Mouse (Mus musculus): Measurements from ENCODE around the gene Atp10b. TPM values are rescaled to one million over a fixed set of nuclear protein-coding genes. Genes with fewer than 3 reads are reported as not detected.
"Not testable (repeated sequence)": the region's sequence is repeated elsewhere in the genome, so short reads cannot be mapped to it uniquely, and the experiment has no call there.

The Atp10b gene
- polyA plus RNA-seq (2012; rRNA removed), result 12.0 and 15.2 TPM in 2 replicates

- H3K27ac ChIP-seq (ENCODE audit: insufficient read depth, low read depth, low read length), result peak within 1 kb of the TSS; percentile 89
- no peak for TF ChIP-seq CTCF (IDR thresholded peaks at IDR 0.05; ENCODE audit: extremely low read depth, insufficient read length, insufficient replicate concordance, low read depth, low read length)
- no peak for TF ChIP-seq POLR2A (IDR thresholded peaks at IDR 0.05; ENCODE audit: low read depth, low read length)
- WGBS, result 28% methylated on average over 1 of the region's 1 CpGs
These were observed at the start of gene Atp10b for GRCm38 (mm10) chr11:43149577-43149976. Atp10b (plus strand) TSS chr11:43149877.

GRCm38 (mm10) chr11:43101357-43101756 lies 48.3 kb upstream of the Atp10b start:
- no peaks in the 10 kb centered on the region for H3K27me3 ChIP-seq (ENCODE audit: control insufficient read depth, insufficient read depth, low read length)
- TF ChIP-seq POLR2A (IDR thresholded peaks at IDR 0.05; ENCODE audit: low read depth, low read length) (no peak), CTCF (IDR thresholded peaks at IDR 0.05; ENCODE audit: extremely low read depth, insufficient read length, insufficient replicate concordance, low read depth, low read length) (no peak)
- H3K36me3 ChIP-seq (ENCODE audit: control insufficient read depth, insufficient read depth, low read length), result no peaks in the 10 kb centered on the region
- H3K4me3 ChIP-seq (ENCODE audit: low read depth, low read length), result no peak overlapping the region
- WGBS, result 27% methylated on average over 1 of the region's 1 CpGs
- no peaks in the 10 kb centered on the region for H3K4me1 ChIP-seq (ENCODE audit: control insufficient read depth, insufficient read depth, insufficient read length, low read length)
- no peak overlapping the region for H3K27ac ChIP-seq (ENCODE audit: insufficient read depth, low read depth, low read length)

More at GRCm38 (mm10) chr11:43149577-43149976, at the start of gene Atp10b:
- no peaks in the 10 kb centered on the region for H3K36me3 ChIP-seq (ENCODE audit: control insufficient read depth, insufficient read depth, low read length)
- H3K27me3 ChIP-seq (ENCODE audit: control insufficient read depth, insufficient read depth, low read length), result no peaks in the 10 kb centered on the region
- peaks cover 15% of the 10 kb centered on the region; the same call in 1 of the 2 replicates for H3K4me1 ChIP-seq (ENCODE audit: control insufficient read depth, insufficient read depth, insufficient read length, low read length)
- H3K4me3 ChIP-seq (ENCODE audit: low read depth, low read length), result no peak within 1 kb of the TSS

- Histone ChIP-seq H3K4me1 (ENCODE audit: control insufficient read depth, insufficient read depth, insufficient read length, low read length) (no peaks in the 10 kb centered on the region), H3K27ac (ENCODE audit: insufficient read depth, low read depth, low read length) (no peak overlapping the region), H3K36me3 (ENCODE audit: control insufficient read depth, insufficient read depth, low read length) (no peaks in the 10 kb centered on the region), H3K27me3 (ENCODE audit: control insufficient read depth, insufficient read depth, low read length) (no peaks in the 10 kb centered on the region), H3K4me3 (ENCODE audit: low read depth, low read length) (no peak overlapping the region)
- TF ChIP-seq CTCF (IDR thresholded peaks at IDR 0.05; ENCODE audit: extremely low read depth, insufficient read length, insufficient replicate concordance, low read depth, low read length), result no peak
- TF ChIP-seq POLR2A (IDR thresholded peaks at IDR 0.05; ENCODE audit: low read depth, low read length), result no peak
- WGBS, result 26% methylated on average over 4 of the region's 4 CpGs
These were observed 23.7 kb upstream of the Atp10b start for GRCm38 (mm10) chr11:43125908-43126477.

GRCm38 (mm10) chr11:43126573-43126972 lies 23.1 kb upstream of the Atp10b start:
- not testable (repeated sequence) for H3K27ac ChIP-seq (ENCODE audit: insufficient read depth, low read depth, low read length); H3K4me3 ChIP-seq (ENCODE audit: low read depth, low read length); H3K4me1 ChIP-seq (ENCODE audit: control insufficient read depth, insufficient read depth, insufficient read length, low read length); H3K36me3 ChIP-seq (ENCODE audit: control insufficient read depth, insufficient read depth, low read length); H3K27me3 ChIP-seq (ENCODE audit: control insufficient read depth, insufficient read depth, low read length)
- 50% methylated on average over 12 of the region's 12 CpGs for WGBS

GRCm38 (mm10) chr11:43141296-43141695 lies 8.4 kb upstream of the Atp10b start:
- H3K27me3 ChIP-seq (ENCODE audit: control insufficient read depth, insufficient read depth, low read length), result no peaks in the 10 kb centered on the region
- WGBS, result 74% methylated on average over 1 of the region's 1 CpGs
- H3K27ac ChIP-seq (ENCODE audit: insufficient read depth, low read depth, low read length), result no peak overlapping the region
- no peak overlapping the region for H3K4me3 ChIP-seq (ENCODE audit: low read depth, low read length)
- H3K4me1 ChIP-seq (ENCODE audit: control insufficient read depth, insufficient read depth, insufficient read length, low read length), result peaks cover 12% of the 10 kb centered on the region; the same call in 1 of the 2 replicates
- no peak for TF ChIP-seq CTCF (IDR thresholded peaks at IDR 0.05; ENCODE audit: extremely low read depth, insufficient read length, insufficient replicate concordance, low read depth, low read length)
- no peak for TF ChIP-seq POLR2A (IDR thresholded peaks at IDR 0.05; ENCODE audit: low read depth, low read length)
- H3K36me3 ChIP-seq (ENCODE audit: control insufficient read depth, insufficient read depth, low read length), result no peaks in the 10 kb centered on the region

GRCm38 (mm10) chr11:43142811-43143210 lies 6.9 kb upstream of the Atp10b start:
- Histone ChIP-seq H3K4me1 (ENCODE audit: control insufficient read depth, insufficient read depth, insufficient read length, low read length) (peaks cover 19% of the 10 kb centered on the region; the same call in 1 of the 2 replicates), H3K36me3 (ENCODE audit: control insufficient read depth, insufficient read depth, low read length) (no peaks in the 10 kb centered on the region), H3K4me3 (ENCODE audit: low read depth, low read length) (no peak overlapping the region), H3K27me3 (ENCODE audit: control insufficient read depth, insufficient read depth, low read length) (no peaks in the 10 kb centered on the region), H3K27ac (ENCODE audit: insufficient read depth, low read depth, low read length) (no peak overlapping the region)
- WGBS, result 71% methylated on average over 1 of the region's 1 CpGs
- TF ChIP-seq POLR2A (IDR thresholded peaks at IDR 0.05; ENCODE audit: low read depth, low read length) (no peak), CTCF (IDR thresholded peaks at IDR 0.05; ENCODE audit: extremely low read depth, insufficient read length, insufficient replicate concordance, low read depth, low read length) (no peak)

- H3K27me3 ChIP-seq (ENCODE audit: control insufficient read depth, insufficient read depth, low read length), result no peaks in the 10 kb centered on the region
- no peak for TF ChIP-seq POLR2A (IDR thresholded peaks at IDR 0.05; ENCODE audit: low read depth, low read length)
- no peak for TF ChIP-seq CTCF (IDR thresholded peaks at IDR 0.05; ENCODE audit: extremely low read depth, insufficient read length, insufficient replicate concordance, low read depth, low read length)
- H3K27ac ChIP-seq (ENCODE audit: insufficient read depth, low read depth, low read length), result peak overlapping the region; percentile 83
- no peaks in the 10 kb centered on the region for H3K36me3 ChIP-seq (ENCODE audit: control insufficient read depth, insufficient read depth, low read length)
- no peak overlapping the region for H3K4me3 ChIP-seq (ENCODE audit: low read depth, low read length)
- H3K4me1 ChIP-seq (ENCODE audit: control insufficient read depth, insufficient read depth, insufficient read length, low read length), result peaks cover 21% of the 10 kb centered on the region; the same call in 1 of the 2 replicates
- 51% methylated on average over 1 of the region's 1 CpGs for WGBS
These were observed 5.5 kb upstream of the Atp10b start for GRCm38 (mm10) chr11:43144178-43144577.

GRCm38 (mm10) chr11:43144882-43145281 lies 4.8 kb upstream of the Atp10b start:
- Histone ChIP-seq H3K4me1 (ENCODE audit: control insufficient read depth, insufficient read depth, insufficient read length, low read length) (peaks cover 22% of the 10 kb centered on the region; the same call in 1 of the 2 replicates), H3K27ac (ENCODE audit: insufficient read depth, low read depth, low read length) (peak overlapping the region; percentile 70)
- H3K27me3 ChIP-seq (ENCODE audit: control insufficient read depth, insufficient read depth, low read length); H3K36me3 ChIP-seq (ENCODE audit: control insufficient read depth, insufficient read depth, low read length); H3K4me3 ChIP-seq (ENCODE audit: low read depth, low read length): not testable (repeated sequence)
- 21% methylated on average over 2 of the region's 2 CpGs for WGBS
